Mouse (Mus musculus) left cerebral cortex, postnatal 10 days (tissue): ENCODE measurements around the gene Tpst1. TPM values are rescaled to one million over a fixed set of nuclear protein-coding genes. Genes with fewer than 3 reads are reported as not detected.
A peak's percentile ranks its signal among the peaks of the same experiment; 100 is the strongest.

Source experiments
- DNase-seq, 2 experiments: peaks; one replicate each; pipeline ENCODE4 v3.0.0; 2021 to 2022; ENCODE audit warnings: low spot score in 2 of 2, mixed read lengths in 1 of 2; ENCODE audit errors: extremely low spot score in 1 of 2
- intact Hi-C: fragments of 180-260 bp; cut with DNase I; formaldehyde crosslinking; loops from one replicate; pipeline ENCODE4 v1.15.1; 2025
- total RNA-seq, 2 experiments: library from RNA; stranded (reverse); gene quantifications; 2 replicates each; pipeline ENCODE4 v1.2.3; 2021

Gene Tpst1
- total RNA-seq, 2 experiments from 2014 or later, result 35.5 to 37.1 TPM

DNA sequence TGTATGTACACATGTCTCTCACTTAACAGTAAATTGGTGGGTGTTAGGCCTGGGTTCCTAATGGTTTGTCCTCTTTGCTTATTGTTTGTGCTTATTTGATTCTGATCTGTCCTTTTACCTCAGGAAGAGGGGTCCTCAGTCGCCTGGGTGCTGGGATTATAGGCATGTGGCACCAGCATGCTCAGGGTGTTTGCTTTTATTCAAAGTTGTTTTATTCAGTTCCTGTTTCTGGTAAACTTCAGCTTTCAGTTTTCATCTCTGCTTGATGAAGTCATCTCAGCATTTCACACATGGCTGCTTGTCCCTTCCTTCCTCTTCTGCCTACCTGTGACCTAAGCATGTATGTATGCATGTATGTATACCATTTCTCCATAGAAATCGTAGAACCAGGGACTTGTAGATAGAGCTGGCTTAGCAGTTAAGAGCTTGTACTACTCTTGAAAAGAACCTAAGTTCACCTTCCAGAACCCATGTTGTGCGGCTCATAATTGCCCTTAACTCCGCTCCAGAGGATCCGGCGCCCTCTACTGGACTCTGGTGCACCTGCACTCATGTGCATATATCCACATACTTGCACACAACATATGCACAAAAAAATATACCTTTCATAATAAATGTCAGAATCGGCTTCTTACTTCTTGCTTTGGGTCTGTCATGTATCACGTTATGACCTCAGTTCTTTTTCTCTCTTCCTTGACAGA is 8.2 kb downstream of the Tpst1 start:
- intact Hi-C loops, result no loop called here
- DNase-seq, result no peak

GRCm38 (mm10) chr5:130082431-130082830 is 9.3 kb downstream of the Tpst1 start:
- DNase-seq, result no peak
- intact Hi-C loops, result no loop called here

DNA sequence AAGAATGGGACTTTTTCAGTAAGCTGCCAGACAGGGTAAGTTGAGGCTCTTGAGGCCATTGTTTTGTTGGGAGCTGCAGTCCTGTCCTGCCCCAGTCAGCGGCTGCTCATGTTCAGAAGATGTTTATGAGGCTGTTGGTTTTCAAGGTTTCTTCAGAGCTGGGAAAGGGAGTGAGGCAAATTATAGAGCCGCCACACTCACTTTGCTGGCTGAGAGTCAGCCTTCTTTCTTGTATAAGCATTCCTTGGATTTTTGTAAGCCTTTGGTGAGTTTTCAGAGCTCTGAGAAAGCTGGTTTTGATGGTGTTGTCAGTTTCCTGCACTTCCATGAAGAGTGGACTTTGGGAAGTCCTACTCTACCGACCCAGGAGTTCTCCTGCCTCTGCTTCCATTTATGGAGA is 11.1 kb downstream of the Tpst1 start:
- intact Hi-C loops, result no loop called here
- no peak for DNase-seq

GRCm38 (mm10) chr5:130088008-130088407 is 14.9 kb downstream of the Tpst1 start:
- intact Hi-C loops, result no loop called here
- DNase-seq, result no peak

- intact Hi-C loops, result no loop called here
- DNase-seq, result no peak
Measured at GRCm38 (mm10) chr5:130088612-130089011, 15.5 kb downstream of the Tpst1 start.

GRCm38 (mm10) chr5:130089177-130089576 is 16.1 kb downstream of the Tpst1 start:
- intact Hi-C loops, result no loop called here

DNA sequence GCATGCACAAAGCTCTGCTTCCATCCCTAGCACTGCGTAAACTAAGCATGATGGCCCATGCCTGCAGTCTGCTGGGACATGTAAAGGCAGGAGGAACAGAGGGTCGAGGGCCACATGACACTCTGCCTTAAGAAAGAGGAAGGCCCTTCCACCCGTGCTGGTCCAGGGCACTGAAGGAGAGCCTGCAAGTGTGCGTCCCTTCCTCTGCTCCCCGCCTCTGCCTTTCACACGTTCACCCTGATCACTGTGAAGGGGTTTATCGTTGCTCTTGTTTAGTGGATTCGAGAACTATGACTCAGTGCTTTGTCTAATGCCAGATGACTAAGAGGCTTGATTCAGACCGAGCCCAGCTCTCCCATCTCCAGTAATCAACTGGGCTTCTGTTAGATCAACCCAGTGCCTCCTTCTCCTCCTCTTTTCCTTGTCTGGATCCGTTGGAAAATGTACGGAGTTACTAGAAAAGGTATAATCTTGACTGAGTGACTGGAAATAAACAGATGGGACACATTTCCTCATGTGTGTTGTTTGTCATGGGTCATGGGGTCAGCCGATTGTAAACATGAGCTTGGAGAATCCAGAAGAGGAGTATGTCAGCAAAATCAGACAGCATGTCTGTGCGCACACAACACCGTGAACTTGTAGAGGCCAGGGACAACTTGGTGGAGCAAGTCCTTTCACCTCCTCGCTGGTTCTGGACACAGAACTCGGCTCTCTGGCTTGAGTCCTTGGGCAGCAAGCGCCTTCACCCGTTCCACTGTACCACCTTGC is 16.7 kb downstream of the Tpst1 start:
- DNase-seq, result no peak
- intact Hi-C loops, result loop anchor here (5.0 kb wide), 1 partner anchor 37 kb away; no protein-coding TSS in a partner anchor

More at GRCm38 (mm10) chr5:130089177-130089576, 16.1 kb downstream of the Tpst1 start:
- DNase-seq, result no peak

DNA sequence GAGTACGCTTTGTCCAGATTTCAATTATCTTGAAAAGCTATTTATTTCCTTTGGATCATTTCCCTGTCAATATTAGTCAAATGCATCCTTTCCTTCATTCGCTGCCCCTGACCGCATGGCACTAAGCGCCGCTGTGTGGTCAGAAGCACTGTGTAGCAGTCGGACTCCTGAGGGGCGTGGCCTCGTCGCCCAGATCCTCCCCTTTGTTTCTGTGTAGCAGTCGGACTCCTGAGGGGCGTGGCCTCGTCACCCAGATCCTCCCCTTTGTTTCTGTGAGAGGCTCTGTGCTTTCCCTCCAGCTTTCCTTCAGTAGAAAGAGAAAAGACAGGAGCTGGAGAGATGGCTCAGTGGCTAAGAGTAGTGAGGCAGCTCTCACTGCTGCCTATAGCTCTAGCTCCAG is 23.6 kb downstream of the Tpst1 start:
- DNase-seq, result peak in 1 of 2 experiments; percentile 69
- intact Hi-C loops, result no loop called here

DNA sequence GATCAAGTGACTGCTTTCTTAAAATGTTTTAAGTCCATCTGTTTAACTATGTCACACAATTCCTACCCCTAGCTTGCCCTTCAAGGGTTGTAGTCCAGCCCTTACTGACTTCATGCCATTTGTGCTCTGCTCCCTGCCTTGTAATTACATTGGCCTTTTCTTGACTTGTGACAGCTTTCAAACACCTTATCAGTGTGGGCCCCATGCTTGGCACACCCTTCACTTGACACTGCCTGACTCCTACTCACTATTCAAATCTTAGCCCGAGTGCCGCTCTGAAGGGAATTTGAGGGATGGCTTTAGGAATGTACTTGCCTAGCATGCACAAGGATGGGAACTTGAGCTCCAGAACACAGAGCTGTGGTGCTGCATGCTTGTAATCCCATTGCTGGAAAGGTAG is 24.7 kb downstream of the Tpst1 start:
- no peak for DNase-seq
- intact Hi-C loops, result no loop called here

- no peak for DNase-seq
- intact Hi-C loops, result no loop called here
Measured at GRCm38 (mm10) chr5:130101724-130102123, 28.6 kb downstream of the Tpst1 start.

DNA sequence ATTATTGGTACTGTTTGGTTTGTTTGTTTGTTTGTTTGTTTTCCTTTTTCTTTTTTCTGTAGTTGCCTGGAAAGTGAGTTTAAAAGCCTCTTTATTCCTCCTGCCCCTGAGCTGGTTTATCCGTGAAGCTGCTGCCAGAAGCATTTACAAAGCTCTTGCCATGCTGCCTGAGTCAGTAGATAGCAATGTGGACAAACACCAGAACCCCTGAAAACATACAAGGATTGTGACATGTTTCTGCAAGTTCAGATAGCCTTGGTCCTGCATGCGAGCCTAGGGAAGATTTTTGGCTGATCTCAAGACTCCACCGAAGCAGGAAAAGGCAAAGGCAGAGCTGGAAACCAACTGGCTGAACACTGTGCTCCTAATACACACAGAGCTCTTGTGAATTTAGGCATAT is 36.2 kb downstream of the Tpst1 start:
- intact Hi-C loops, result no loop called here
- DNase-seq, result no peak

DNA sequence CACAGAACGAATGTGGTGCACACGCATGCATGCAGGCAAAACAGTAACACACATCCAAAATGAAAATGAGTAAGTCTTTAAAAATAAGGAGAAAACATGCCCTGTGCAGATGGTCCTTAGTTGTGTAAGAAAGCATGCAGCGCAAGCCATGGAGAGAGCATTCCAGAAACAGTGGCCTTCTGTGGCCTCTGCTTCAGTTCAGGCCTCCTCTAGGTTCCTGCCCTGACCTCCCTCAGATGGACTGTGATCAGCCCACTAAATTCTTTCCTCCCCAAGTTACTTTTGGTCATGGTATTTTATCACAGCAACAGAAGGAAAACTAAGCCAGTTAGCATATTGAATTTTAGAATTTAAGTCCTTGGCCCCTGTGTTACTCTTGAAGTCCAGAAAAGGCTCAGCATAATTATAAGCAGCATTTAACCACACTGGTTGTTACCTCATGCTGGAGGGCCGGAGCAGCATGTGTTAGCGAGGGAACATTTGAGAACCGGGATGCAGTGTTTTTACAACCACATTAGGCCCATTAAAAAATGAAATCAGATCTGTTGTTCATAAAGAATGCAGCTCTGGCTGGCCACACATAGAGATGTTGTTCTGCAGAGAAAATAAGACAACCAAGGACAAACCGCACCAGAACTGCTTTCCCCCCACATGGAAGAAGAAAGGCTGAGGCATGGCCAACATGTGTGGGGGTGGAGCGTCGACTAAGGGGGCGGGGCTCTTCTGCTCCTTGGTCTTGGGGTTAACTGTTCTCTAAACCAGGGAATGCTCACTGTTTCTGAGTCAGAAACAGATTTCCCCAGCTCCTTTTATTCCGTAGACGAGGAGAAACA is 37.7 kb downstream of the Tpst1 start:
- no peak for DNase-seq
- intact Hi-C loops, result no loop called here

DNA sequence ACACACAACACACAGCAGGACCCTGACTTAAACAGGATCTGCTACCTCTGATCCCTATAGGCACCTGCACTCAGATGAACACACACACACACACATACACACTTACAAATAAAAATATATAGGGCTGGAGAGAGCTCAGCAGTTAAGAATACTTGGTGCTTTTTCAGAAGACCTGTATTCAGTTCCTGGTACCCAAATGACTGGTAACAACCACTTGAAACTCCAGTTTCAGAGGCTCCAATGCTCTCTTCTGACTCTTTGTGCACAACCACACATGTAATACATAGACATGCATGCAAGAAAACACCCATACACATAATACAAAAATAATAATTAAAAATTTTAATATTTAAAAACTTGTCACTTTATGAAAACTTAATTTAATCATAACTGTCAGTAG is 39.5 kb downstream of the Tpst1 start:
- no peak for DNase-seq
- intact Hi-C loops, result no loop called here

GRCm38 (mm10) chr5:130116116-130116515 is 43.0 kb downstream of the Tpst1 start:
- DNase-seq, result no peak
- intact Hi-C loops, result no loop called here

- intact Hi-C loops, result no loop called here
- no peak for DNase-seq
Measured at GRCm38 (mm10) chr5:130116857-130117256, 43.7 kb downstream of the Tpst1 start.

GRCm38 (mm10) chr5:130117932-130118331 is 44.8 kb downstream of the Tpst1 start:
- intact Hi-C loops, result no loop called here
- DNase-seq, result no peak

GRCm38 (mm10) chr5:130119236-130119635 is 46.1 kb downstream of the Tpst1 start:
- DNase-seq, result no peak
- intact Hi-C loops, result no loop called here

DNA sequence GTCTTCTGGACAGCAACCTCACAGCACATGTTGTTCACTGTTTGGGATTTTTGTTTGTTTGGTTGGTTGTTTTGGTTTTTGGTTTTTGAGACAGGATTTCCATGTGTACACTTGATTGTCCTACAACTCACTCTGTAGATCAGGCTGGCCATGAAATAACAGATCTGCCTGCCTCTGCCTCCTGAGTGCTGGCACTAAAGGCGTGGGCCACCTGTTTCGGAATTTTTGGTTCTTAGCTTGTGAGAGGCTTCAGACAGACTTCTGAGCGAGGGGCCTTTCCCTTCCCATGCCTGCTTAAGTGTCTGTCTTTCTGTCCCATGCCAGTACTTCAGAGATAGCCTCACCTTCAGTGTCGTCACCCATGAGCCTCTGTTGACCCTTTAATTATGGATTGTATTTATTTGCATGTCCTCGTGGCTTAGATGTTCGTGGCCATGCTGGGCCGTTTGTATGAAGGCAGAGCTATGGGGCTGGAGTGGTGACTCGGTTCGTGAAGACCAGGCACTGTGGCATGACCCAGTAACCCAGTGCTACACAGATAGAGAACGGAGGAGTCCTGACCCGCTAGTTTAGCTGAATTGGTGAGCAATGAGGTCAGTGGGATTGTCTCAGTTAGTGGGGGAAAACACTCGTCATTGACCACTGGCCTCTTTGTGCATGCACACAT is 47.1 kb downstream of the Tpst1 start:
- intact Hi-C loops, result no loop called here
- no peak for DNase-seq

DNA sequence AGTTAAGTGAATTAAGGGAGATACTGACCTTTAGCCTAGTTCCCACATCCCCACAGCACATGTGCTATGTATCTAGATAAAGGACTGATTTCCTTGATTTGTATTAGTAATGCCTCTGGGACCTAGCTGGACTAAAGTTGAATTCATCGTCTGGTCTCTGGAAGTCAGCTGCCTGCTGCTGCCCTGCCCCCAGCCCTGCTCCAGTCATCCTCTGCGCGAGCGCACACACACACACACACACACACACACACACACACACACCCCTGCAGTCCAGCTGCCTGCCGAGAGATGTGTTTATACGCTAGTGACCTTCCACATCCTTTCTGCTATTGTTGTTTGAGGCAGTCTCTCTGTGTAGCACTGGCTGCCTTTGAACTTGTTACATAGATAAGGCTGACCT is 47.8 kb downstream of the Tpst1 start:
- intact Hi-C loops, result no loop called here
- DNase-seq, result peak in 1 of 2 experiments; percentile 79
